Mouse (Mus musculus) liver, adult 2 months (tissue): Measurements from ENCODE around the gene Dusp11. TPM values are rescaled to one million over a fixed set of nuclear protein-coding genes. Genes with fewer than 3 reads are reported as not detected.
A peak's percentile ranks its signal among the peaks of the same experiment; 100 is the strongest.
"Not testable (repeated sequence)": the region's sequence is repeated elsewhere in the genome, so short reads cannot be mapped to it uniquely, and the experiment has no call there.

ENCODE experiments used
- DNase-seq: peaks from one replicate; pipeline ENCODE4 v3.0.0-alpha.2; 2011; ENCODE audit warnings: low read depth, low spot score; ENCODE audit errors: extremely low read depth
- H3K27ac ChIP-seq: fragments of 200-500 bp; replicated peaks from 2 replicates; pipeline ENCODE4 v1.5.1; 2012; ENCODE audit warnings: low read depth, mild to moderate bottlenecking, control low read depth, inconsistent platforms, low read length; ENCODE audit not compliant: insufficient read depth
- H3K27me3 ChIP-seq: fragments of 200-500 bp; 2 replicates; pipeline ENCODE4 v1.6.1; 2012; ENCODE audit warnings: mild to moderate bottlenecking, moderate library complexity, low read length, inconsistent platforms; ENCODE audit not compliant: control insufficient read depth, insufficient read depth
- H3K36me3 ChIP-seq: fragments of 200-500 bp; 2 replicates; pipeline ENCODE4 v1.6.1; 2012; ENCODE audit warnings: low read length, inconsistent platforms; ENCODE audit not compliant: control insufficient read depth, insufficient read depth
- H3K4me1 ChIP-seq: fragments of 200-500 bp; 2 replicates; pipeline ENCODE4 v1.6.1; 2011; ENCODE audit warnings: low read length; ENCODE audit not compliant: control insufficient read depth, insufficient read depth
- H3K4me3 ChIP-seq: fragments of 200-500 bp; 2 replicates; pipeline ENCODE4 v1.5.1; 2011; ENCODE audit warnings: low read depth, mild to moderate bottlenecking, control low read depth, low read length, moderate library complexity; ENCODE audit not compliant: insufficient read depth
- H3K79me2 ChIP-seq: fragments of 200-500 bp; 2 replicates; pipeline ENCODE4 v1.6.1; 2012; ENCODE audit warnings: inconsistent platforms, mild to moderate bottlenecking, low read length, moderate library complexity; ENCODE audit not compliant: control insufficient read depth, insufficient read depth
- H3K9ac ChIP-seq: fragments of 200-500 bp; 2 replicates; pipeline ENCODE4 v1.6.1; 2012; ENCODE audit warnings: low read depth, mild to moderate bottlenecking, control low read depth, inconsistent platforms, low read length
- CTCF ChIP-seq: fragments of 200-500 bp; IDR thresholded peaks from 2 replicates; pipeline ENCODE4 v1.5.1; 2011; ENCODE audit warnings: low read depth, low read length, control low read depth
- POLR2A ChIP-seq: fragments of 200-500 bp; IDR thresholded peaks from 2 replicates; pipeline ENCODE4 v1.6.1; 2011; ENCODE audit warnings: low read length, control low read depth; ENCODE audit not compliant: insufficient read depth; ENCODE audit errors: extremely low read depth
- WGBS: fragments of 180-500 bp; shearing (Covaris S2); methylation state at CpG from one replicate; pipeline ENCODE4 v1.1.7; 2018; 5-methylcytosine and 5-hydroxymethylcytosine counted together
- polyA plus RNA-seq: library from polyadenylated mRNA; depleted of rRNA; stranded (reverse); fragments of >200 nt; gene quantifications from 2 replicates; pipeline ENCODE4 v1.2.3, GENCODE M21; 2012
- total RNA-seq: library from RNA; depleted of rRNA; stranded (reverse); fragments of >200 nt; gene quantifications from 2 replicates; pipeline ENCODE4 v1.2.3, GENCODE M21; 2014

The Dusp11 gene
- total and polyA plus RNA-seq, 2 experiments = 26.1 to 28.9 TPM

DNA sequence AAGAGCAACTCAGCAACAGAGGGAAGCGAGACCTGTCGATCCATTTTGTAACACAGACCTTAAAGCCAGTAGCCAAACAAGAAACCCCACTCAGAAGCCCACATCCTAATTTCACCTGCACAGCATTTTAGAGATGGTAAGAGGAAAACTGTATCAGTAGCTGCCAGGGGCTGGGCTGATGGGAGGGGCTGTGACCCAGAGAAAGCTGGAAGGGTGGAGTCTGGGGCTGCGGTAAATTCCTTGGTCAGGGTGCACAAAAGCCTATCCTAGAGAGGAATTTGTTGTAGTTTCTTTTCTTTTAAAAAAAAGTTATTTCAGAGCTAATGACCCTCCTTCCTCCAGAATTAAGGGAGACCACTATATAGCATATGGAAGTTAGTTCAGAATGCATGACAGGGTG, 19.0 kb downstream of the Dusp11 start:
- no peak overlapping the region for H3K27ac ChIP-seq
- peaks cover 4% of the 10 kb centered on the region for H3K4me1 ChIP-seq
- WGBS = 93% methylated on average over 3 of the region's 3 CpGs
- TF ChIP-seq CTCF (no peak), POLR2A (no peak)
- H3K9ac ChIP-seq = no peak overlapping the region
- H3K79me2 ChIP-seq = no peaks in the 10 kb centered on the region; the same call in 1 of the 2 replicates
- no peak overlapping the region for H3K4me3 ChIP-seq
- no peaks in the 10 kb centered on the region for H3K27me3 ChIP-seq
- no peak for DNase-seq
- peaks cover 42% of the 10 kb centered on the region for H3K36me3 ChIP-seq

DNA sequence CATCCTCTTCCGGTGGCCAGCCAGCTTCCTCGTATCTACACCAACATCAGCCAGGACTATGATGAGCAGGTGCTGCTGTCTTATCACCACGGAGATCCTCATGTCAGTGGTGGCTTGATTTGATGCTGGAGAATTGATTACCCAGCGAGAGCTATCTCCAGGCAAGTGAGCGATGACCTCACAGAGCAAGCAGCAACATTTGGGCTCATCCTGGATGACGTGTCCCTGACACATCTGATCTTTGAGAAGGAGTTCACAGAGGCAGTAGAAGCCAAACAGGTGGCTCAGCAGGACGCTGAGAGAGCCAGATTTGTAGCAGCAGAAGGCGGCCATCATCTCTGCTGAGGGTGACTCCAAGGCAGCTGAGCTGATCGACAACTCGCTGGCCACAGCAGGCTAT, 22.8 kb downstream of the Dusp11 start:
- H3K9ac ChIP-seq = no peak overlapping the region
- H3K4me1 ChIP-seq = peaks cover 18% of the 10 kb centered on the region
- no peak overlapping the region for H3K27ac ChIP-seq
- H3K27me3 ChIP-seq = no peaks in the 10 kb centered on the region
- no peak overlapping the region for H3K4me3 ChIP-seq
- H3K79me2 ChIP-seq = no peaks in the 10 kb centered on the region
- TF ChIP-seq CTCF (no peak), POLR2A (no peak)
- DNase-seq = no peak
- WGBS = 76% methylated on average over 10 of the region's 10 CpGs
- H3K36me3 ChIP-seq = peaks cover 9% of the 10 kb centered on the region

DNA sequence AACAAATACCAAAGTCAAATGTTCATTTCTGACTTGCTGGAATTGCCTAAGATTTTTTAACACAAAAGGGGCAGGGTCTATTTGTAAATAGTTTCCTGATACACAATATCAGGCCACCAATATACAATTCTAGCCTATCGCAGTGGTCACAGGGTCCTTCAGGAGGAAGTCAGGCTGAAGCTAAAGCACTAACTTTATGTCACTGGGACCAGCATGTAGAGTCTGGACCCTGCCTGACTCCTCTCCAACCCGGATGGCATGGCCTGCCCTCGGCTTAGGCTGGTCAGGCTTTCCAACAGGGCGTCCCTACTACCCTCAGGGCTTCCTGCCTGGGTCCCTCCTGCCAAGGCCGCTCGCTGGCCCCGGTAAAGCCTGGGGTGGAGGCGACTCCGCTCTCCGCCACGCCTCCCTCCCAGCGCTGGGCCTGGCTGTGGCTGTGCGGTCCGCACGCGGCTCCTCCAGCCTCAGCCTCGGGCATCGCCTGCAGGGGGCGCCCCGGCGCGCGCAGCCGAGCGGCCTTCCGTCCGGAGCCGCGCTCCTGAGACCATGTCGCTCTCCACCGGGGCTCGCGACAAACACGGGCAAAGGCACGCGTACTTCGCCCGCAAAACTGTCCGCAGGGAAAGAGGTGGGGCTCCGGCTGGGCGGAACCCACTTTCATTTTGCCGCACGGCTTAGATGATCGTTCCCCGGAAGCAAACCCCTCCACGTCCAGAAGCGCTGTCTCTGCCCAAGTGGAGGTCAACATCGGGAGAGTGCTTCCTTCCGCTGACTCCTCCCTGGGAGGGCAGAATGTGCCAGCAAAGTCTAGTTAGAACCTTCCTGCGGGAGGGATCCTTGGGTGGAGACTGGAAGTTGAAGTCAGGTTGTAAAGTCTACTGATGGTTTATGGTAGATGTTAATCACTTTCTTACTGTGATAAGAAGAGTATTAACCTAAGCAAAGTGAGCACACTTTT, 24.7 kb downstream of the Dusp11 start:
- not testable (repeated sequence) for H3K79me2 ChIP-seq, H3K36me3 ChIP-seq, H3K27me3 ChIP-seq
- Histone ChIP-seq H3K4me3 (peak overlapping the region; percentile 52), H3K27ac (peak overlapping the region; percentile 93), H3K9ac (peak overlapping the region; percentile 79), H3K4me1 (peaks cover 31% of the 10 kb centered on the region)
- DNase-seq = peak; percentile 94
- TF ChIP-seq CTCF (peak; percentile 46), POLR2A (0 out of 2 replicates have a peak, but pooled peaks have one; percentile 23)
- under 1% methylated on average over 50 of the region's 50 CpGs for WGBS

DNA sequence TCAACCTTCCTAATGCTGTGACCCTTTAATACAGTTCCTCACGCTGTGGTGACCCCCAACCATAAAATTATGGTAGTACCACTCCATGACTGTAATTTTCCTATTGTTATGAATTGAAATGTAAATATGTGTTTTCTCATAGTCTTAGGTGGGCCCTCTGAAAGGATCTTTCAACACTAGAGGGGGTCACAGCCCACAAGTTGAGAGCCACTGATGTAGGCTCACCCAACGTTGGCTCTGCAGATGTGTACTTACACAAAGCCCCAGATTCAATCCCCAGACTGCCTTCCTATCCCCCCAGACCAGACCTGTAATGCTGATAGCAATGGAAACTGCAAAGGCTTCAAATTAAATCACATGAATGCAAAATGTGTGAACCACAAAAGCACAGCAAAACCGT, 25.8 kb downstream of the Dusp11 start:
- Histone ChIP-seq H3K27ac (peak overlapping the region; percentile 19; the same call in 1 of the 2 replicates), H3K79me2 (no peaks in the 10 kb centered on the region), H3K27me3 (no peaks in the 10 kb centered on the region), H3K36me3 (peaks cover 3% of the 10 kb centered on the region), H3K4me1 (peaks cover 36% of the 10 kb centered on the region), H3K9ac (no peak overlapping the region), H3K4me3 (no peak overlapping the region)
- 83% methylated on average over 3 of the region's 3 CpGs for WGBS
- TF ChIP-seq CTCF = no peak
- no peak for TF ChIP-seq POLR2A
- no peak for DNase-seq

DNA sequence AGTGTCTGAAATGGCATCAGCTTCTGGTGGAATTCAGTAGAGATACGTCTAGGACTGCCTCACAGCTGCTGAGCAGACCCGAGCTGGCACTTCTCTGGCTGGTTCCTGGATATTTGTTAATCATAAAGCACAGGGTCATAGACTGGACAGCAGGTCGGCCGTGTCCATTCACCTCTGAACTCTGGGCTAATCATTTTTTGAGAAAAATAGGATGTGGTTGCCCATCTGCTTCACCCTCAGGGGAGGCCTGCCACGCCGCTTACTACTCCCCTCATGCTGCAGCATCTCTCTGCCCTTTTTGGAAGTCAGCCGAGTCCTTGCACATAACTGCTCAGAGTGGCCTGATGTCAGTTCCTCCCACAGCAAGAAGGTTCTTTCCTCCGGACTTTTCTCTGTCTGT, 27.4 kb downstream of the Dusp11 start:
- no peak overlapping the region for H3K4me3 ChIP-seq
- TF ChIP-seq CTCF (no peak), POLR2A (no peak)
- peak; percentile 90 for DNase-seq
- peak overlapping the region; percentile 87 for H3K27ac ChIP-seq
- 26% methylated on average over 8 of the region's 8 CpGs for WGBS
- H3K4me1 ChIP-seq = peaks cover 48% of the 10 kb centered on the region
- peak overlapping the region; percentile 55; the same call in 1 of the 2 replicates for H3K9ac ChIP-seq
- peaks cover 13% of the 10 kb centered on the region for H3K36me3 ChIP-seq
- no peaks in the 10 kb centered on the region for H3K79me2 ChIP-seq
- H3K27me3 ChIP-seq = no peaks in the 10 kb centered on the region

DNA sequence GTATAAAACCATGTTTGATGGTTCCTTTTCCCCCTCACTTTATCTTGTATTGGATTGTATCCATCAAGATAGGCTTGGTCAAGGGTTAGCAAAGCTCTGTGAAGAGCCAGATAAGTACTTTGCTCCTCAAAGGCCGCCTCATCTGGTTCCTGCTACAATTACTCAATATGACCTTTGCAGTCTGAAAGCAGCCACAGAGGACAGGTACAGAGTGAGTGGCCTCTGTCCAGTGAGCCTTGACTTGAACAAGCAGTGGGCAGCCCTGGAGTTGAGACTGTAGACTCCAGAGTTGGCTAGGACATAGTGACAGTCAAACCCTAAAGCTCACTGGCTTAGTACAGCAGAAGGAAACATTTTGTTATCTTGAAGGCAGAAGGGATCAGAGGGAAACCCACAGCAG, 32.2 kb downstream of the Dusp11 start:
- Histone ChIP-seq H3K36me3 (peaks cover 51% of the 10 kb centered on the region), H3K9ac (peak overlapping the region; percentile 24; the same call in 1 of the 2 replicates), H3K4me1 (peaks cover 60% of the 10 kb centered on the region), H3K4me3 (no peak overlapping the region), H3K79me2 (no peaks in the 10 kb centered on the region), H3K27ac (peak overlapping the region; percentile 92), H3K27me3 (no peaks in the 10 kb centered on the region)
- peak; percentile 98 for DNase-seq
- TF ChIP-seq POLR2A (no peak), CTCF (no peak)
- WGBS = 22% methylated on average over 1 of the region's 1 CpGs
